Mouse (Mus musculus): ENCODE results near the gene Gm11985. TPM values are rescaled to one million over a fixed set of nuclear protein-coding genes. Genes with fewer than 3 reads are reported as not detected.

Gene Gm11985
- polyA plus RNA-seq, 1 experiment, result not detected

DNA sequence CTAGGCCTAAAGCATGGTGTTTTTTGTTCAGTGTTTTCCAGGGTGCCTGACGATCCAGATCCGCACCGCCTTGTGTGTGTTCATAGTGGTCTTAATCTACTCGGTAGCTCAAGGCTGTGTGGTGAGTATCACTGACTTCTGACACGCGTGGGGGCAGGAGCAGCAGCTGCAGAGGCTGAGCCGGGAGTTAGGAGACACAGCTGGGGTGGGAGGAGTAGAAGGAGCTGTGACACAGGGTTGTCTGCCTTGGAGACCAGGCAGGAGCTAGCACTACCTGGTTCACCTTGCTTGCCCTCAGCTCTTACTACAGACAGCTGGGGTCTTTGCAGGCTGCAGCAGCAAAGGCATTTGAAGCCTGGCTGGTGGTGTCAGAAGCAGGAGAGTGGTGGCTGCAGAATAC, 38.9 kb downstream of the Gm11985 start:
- no peaks in the 10 kb centered on the region for H3K4me1 ChIP-seq (ENCODE audit: control insufficient read depth, insufficient read depth, low read length)
- DNase-seq, result no peak
- TF ChIP-seq CTCF (IDR thresholded peaks at IDR 0.05; ENCODE audit: insufficient read depth, low read length) (no peak), POLR2A (IDR thresholded peaks at IDR 0.05; ENCODE audit: borderline replicate concordance, extremely low read depth, low read depth, low read length) (no peak)
- WGBS, result 79% methylated on average over 7 of the region's 7 CpGs
- no peak overlapping the region for H3K4me3 ChIP-seq (replicated peaks; ENCODE audit: extremely low read depth, low read depth, low read length)

GRCm38 (mm10) chr11:7147945-7148344, 40.4 kb downstream of the Gm11985 start:
- WGBS, result 83% methylated on average over 7 of the region's 7 CpGs
- DNase-seq, result no peak

DNA sequence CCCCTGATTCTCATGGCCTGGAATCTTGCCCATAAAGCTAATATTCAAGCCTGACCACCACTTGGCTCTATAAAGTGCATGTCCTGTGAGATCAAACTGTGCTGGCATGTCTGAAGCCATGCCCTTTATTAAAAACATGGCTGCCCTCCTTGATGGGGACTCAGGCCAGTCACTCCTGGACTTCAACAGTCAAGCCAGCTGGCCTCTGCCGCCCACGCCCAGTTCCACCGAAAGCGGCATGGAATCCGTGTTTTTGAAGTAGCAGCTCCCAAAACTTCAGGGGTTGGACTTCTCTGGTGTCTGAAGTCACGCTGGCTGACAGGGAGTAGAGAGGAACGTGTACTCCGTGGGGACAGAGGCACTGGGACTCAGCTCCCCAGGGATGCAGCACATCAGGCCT, 40.8 kb downstream of the Gm11985 start:
- 83% methylated on average over 8 of the region's 8 CpGs for WGBS
- no peak for TF ChIP-seq CTCF (IDR thresholded peaks at IDR 0.05; ENCODE audit: insufficient read depth, low read length)
- H3K4me1 ChIP-seq (ENCODE audit: control insufficient read depth, insufficient read depth, low read length), result no peaks in the 10 kb centered on the region
- no peak overlapping the region for H3K4me3 ChIP-seq (replicated peaks; ENCODE audit: extremely low read depth, low read depth, low read length)
- no peak for DNase-seq

More at GRCm38 (mm10) chr11:7147945-7148344, 40.4 kb downstream of the Gm11985 start:
- Histone ChIP-seq H3K4me1 (ENCODE audit: control insufficient read depth, insufficient read depth, low read length) (no peaks in the 10 kb centered on the region), H3K4me3 (replicated peaks; ENCODE audit: extremely low read depth, low read depth, low read length) (no peak overlapping the region)
- TF ChIP-seq POLR2A (IDR thresholded peaks at IDR 0.05; ENCODE audit: borderline replicate concordance, extremely low read depth, low read depth, low read length) (no peak), CTCF (IDR thresholded peaks at IDR 0.05; ENCODE audit: insufficient read depth, low read length) (no peak)

GRCm38 (mm10) chr11:7145221-7145620, 43.1 kb downstream of the Gm11985 start:
- no peak for DNase-seq
- no peaks in the 10 kb centered on the region for H3K4me1 ChIP-seq (ENCODE audit: control insufficient read depth, insufficient read depth, low read length)
- no peak for TF ChIP-seq CTCF (IDR thresholded peaks at IDR 0.05; ENCODE audit: insufficient read depth, low read length)
- no peak for TF ChIP-seq POLR2A (IDR thresholded peaks at IDR 0.05; ENCODE audit: borderline replicate concordance, extremely low read depth, low read depth, low read length)
- H3K4me3 ChIP-seq (replicated peaks; ENCODE audit: extremely low read depth, low read depth, low read length), result no peak overlapping the region
- 25% methylated on average over 4 of the region's 4 CpGs for WGBS

DNA sequence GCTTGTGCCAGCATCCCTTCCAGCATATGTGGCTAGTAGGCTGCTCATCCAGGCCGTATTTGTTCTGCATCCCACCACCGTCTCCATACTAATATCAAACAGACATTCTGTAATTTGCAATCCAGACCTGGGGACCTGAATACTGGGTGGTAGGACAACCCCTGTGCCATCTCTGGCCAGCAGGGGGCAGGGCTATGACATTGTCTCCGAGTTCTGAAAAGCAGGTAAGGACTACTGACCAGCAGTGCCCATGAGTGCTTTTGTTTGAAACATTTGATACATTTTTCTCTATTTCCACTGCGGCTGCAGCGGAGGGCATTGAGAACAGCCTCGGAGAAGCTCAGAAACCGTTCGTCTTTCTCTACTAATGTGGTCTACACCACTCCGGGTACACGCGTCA, 44.0 kb downstream of the Gm11985 start:
- DNase-seq, result peak; percentile 33
- TF ChIP-seq CTCF (IDR thresholded peaks at IDR 0.05; ENCODE audit: insufficient read depth, low read length), result peak; percentile 50
- no peak for TF ChIP-seq POLR2A (IDR thresholded peaks at IDR 0.05; ENCODE audit: borderline replicate concordance, extremely low read depth, low read depth, low read length)
- Histone ChIP-seq H3K4me1 (ENCODE audit: control insufficient read depth, insufficient read depth, low read length) (no peaks in the 10 kb centered on the region), H3K4me3 (replicated peaks; ENCODE audit: extremely low read depth, low read depth, low read length) (no peak overlapping the region)
- 87% methylated on average over 11 of the region's 11 CpGs for WGBS

DNA sequence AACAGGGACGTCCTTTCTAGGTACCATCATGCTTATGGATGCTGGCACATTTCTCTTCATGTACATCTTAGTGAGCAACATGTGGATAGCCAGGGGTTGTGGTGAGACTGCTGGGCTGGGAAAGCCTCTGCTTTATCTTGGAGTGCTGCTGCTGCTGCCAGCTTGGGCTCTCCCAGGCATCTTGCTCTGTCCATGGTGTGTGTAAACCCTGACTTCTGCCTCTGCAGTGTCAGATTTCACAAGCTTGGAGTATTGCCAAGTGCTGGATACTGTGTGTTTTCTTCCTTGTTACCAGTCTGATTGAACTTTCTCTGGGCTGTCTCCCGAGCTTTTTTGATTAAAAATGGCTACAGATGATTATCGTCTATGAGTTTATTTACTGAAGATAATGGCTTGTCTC, 45.6 kb downstream of the Gm11985 start:
- 27% methylated on average over 3 of the region's 3 CpGs for WGBS
- TF ChIP-seq POLR2A (IDR thresholded peaks at IDR 0.05; ENCODE audit: borderline replicate concordance, extremely low read depth, low read depth, low read length) (no peak), CTCF (IDR thresholded peaks at IDR 0.05; ENCODE audit: insufficient read depth, low read length) (no peak)
- DNase-seq, result no peak
- no peak overlapping the region for H3K4me3 ChIP-seq (replicated peaks; ENCODE audit: extremely low read depth, low read depth, low read length)
- H3K4me1 ChIP-seq (ENCODE audit: control insufficient read depth, insufficient read depth, low read length), result no peaks in the 10 kb centered on the region

DNA sequence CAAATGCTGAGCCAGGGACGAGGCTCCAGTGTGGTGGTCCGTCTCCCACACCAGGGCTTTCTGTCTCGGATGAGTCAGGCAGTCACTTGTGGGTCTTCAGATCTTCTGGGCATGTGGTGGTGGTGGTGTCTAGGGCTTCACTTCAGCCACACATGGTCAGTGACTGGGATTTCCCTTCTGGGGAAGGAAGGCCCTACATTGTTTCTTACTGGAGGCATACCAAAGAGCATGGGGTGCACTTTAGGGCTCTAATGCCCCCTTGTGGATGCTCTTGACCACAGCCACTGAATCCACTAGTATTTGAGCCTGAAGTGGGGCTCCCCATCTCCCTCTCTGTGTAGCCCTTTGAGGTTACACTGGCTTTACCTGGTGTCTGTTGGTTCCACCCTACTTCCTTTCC, 47.9 kb downstream of the Gm11985 start:
- DNase-seq, result no peak
- H3K4me1 ChIP-seq (ENCODE audit: control insufficient read depth, insufficient read depth, low read length), result no peaks in the 10 kb centered on the region
- TF ChIP-seq CTCF (IDR thresholded peaks at IDR 0.05; ENCODE audit: insufficient read depth, low read length), result 0 out of 2 replicates have a peak, but pooled peaks have one; percentile 22
- no peak for TF ChIP-seq POLR2A (IDR thresholded peaks at IDR 0.05; ENCODE audit: borderline replicate concordance, extremely low read depth, low read depth, low read length)
- H3K4me3 ChIP-seq (replicated peaks; ENCODE audit: extremely low read depth, low read depth, low read length), result no peak overlapping the region
- WGBS, result 91% methylated on average over 3 of the region's 3 CpGs

- WGBS, result 90% methylated on average over 8 of the region's 8 CpGs
- H3K4me3 ChIP-seq (replicated peaks; ENCODE audit: extremely low read depth, low read depth, low read length), result no peak overlapping the region
- TF ChIP-seq POLR2A (IDR thresholded peaks at IDR 0.05; ENCODE audit: borderline replicate concordance, extremely low read depth, low read depth, low read length), result no peak
- no peaks in the 10 kb centered on the region for H3K4me1 ChIP-seq (ENCODE audit: control insufficient read depth, insufficient read depth, low read length)
- DNase-seq, result no peak
Measured at GRCm38 (mm10) chr11:7138370-7138769, 50.0 kb downstream of the Gm11985 start.

- no peak for DNase-seq
- WGBS, result 74% methylated on average over 5 of the region's 5 CpGs
- Histone ChIP-seq H3K4me3 (replicated peaks; ENCODE audit: extremely low read depth, low read depth, low read length) (no peak overlapping the region), H3K4me1 (ENCODE audit: control insufficient read depth, insufficient read depth, low read length) (no peaks in the 10 kb centered on the region)
- TF ChIP-seq POLR2A (IDR thresholded peaks at IDR 0.05; ENCODE audit: borderline replicate concordance, extremely low read depth, low read depth, low read length) (no peak), CTCF (IDR thresholded peaks at IDR 0.05; ENCODE audit: insufficient read depth, low read length) (no peak)
Measured at GRCm38 (mm10) chr11:7136246-7136855, 52.0 kb downstream of the Gm11985 start.

- TF ChIP-seq CTCF (IDR thresholded peaks at IDR 0.05; ENCODE audit: insufficient read depth, low read length) (no peak), POLR2A (IDR thresholded peaks at IDR 0.05; ENCODE audit: borderline replicate concordance, extremely low read depth, low read depth, low read length) (no peak)
- WGBS, result 69% methylated on average over 9 of the region's 9 CpGs
- H3K4me1 ChIP-seq (ENCODE audit: control insufficient read depth, insufficient read depth, low read length), result no peaks in the 10 kb centered on the region
- H3K4me3 ChIP-seq (replicated peaks; ENCODE audit: extremely low read depth, low read depth, low read length), result no peak overlapping the region
- no peak for DNase-seq
Measured at GRCm38 (mm10) chr11:7135763-7136162, 52.6 kb downstream of the Gm11985 start.
